Mouse (Mus musculus) stomach, embryonic 14.5 days (tissue): ENCODE measurements around the gene Tor2a. TPM values are rescaled to one million over a fixed set of nuclear protein-coding genes. Genes with fewer than 3 reads are reported as not detected.
A peak's percentile ranks its signal among the peaks of the same experiment; 100 is the strongest.

ENCODE experiments used
- ATAC-seq: fragments of 200-750 bp; cut with Nextera tagmentation; 2 replicates; pipeline ENCODE4 v1.8.0; 2017; ENCODE audit warnings: low read depth, moderate TSS enrichment; ENCODE audit not compliant: insufficient number of reproducible peaks, insufficient read depth, low FRiP score
- H3K27ac ChIP-seq: fragments of 300-500 bp; sonication (generic); 2 replicates; pipeline ENCODE4 v1.5.1; 2014; ENCODE audit warnings: mild to moderate bottlenecking, low read length, moderate library complexity, mixed read lengths
- H3K27me3 ChIP-seq: fragments of 300-500 bp; sonication (generic); 2 replicates; pipeline ENCODE4 v1.6.1; 2014; ENCODE audit warnings: low read length, control low read depth, mixed read lengths; ENCODE audit not compliant: control insufficient read depth, insufficient read depth
- H3K36me3 ChIP-seq: fragments of 300-500 bp; sonication (generic); 2 replicates; pipeline ENCODE4 v1.6.1; 2014; ENCODE audit warnings: mild to moderate bottlenecking, control low read depth, low read length, moderate library complexity, mixed read lengths; ENCODE audit not compliant: control insufficient read depth, insufficient read depth
- H3K4me1 ChIP-seq: fragments of 300-500 bp; sonication (generic); 2 replicates; pipeline ENCODE4 v1.6.1; 2014; ENCODE audit warnings: low read length, control low read depth, mixed read lengths; ENCODE audit not compliant: control insufficient read depth, insufficient read depth
- H3K4me2 ChIP-seq: fragments of 300-500 bp; sonication (generic); replicated peaks from 2 replicates; pipeline ENCODE4 v1.6.1; 2014; ENCODE audit warnings: low read depth, low read length, control low read depth
- H3K4me3 ChIP-seq: fragments of 300-500 bp; sonication (generic); 2 replicates; pipeline ENCODE4 v1.5.1; 2014; ENCODE audit warnings: low read depth, low read length, control low read depth
- H3K9ac ChIP-seq: fragments of 300-500 bp; sonication (generic); replicated peaks from 2 replicates; pipeline ENCODE4 v1.6.1; 2014; ENCODE audit warnings: low read depth, mild to moderate bottlenecking, control low read depth, low read length, moderate library complexity, mixed read lengths
- H3K9me3 ChIP-seq: fragments of 300-500 bp; sonication (generic); 2 replicates; pipeline ENCODE4 v1.6.1; 2016; ENCODE audit warnings: low read depth, low read length, control low read depth; ENCODE audit not compliant: control insufficient read depth
- WGBS: fragments of 180-500 bp; shearing (Covaris S2); extraction: QIAGEN DNeasy Blood & Tissue Kit; methylation state at CpG from one replicate; pipeline ENCODE4 v1.1.7; 2014; 5-methylcytosine and 5-hydroxymethylcytosine counted together
- polyA plus RNA-seq: library from polyadenylated mRNA; unstranded; fragments of >200 nt; fragmentation: Nextera tagmentation; extraction: Ambion mirVana; gene quantifications from 2 replicates; pipeline ENCODE4 v1.2.1, GENCODE M21; 2014

Tor2a gene
- polyA plus RNA-seq, 1 experiment from 2014 or later: 71.3 TPM

DNA sequence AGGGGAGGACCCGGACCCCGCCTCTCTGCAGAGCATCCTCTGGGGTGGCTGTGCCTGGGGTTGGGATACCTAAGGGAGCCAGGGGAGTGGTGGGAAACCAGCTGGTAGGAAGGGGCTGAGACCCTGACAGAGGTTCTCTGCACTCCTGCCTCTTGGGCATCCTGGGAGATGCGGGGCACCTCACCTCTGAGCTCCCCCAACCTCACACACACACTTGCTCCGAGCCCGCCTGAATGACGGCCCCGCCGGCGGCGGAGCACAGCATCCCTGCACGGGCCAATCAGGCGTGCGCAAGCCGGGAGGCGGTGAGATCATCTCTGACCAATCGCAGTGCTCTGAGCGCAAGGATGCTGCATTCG, 14.9 kb upstream of the Tor2a start:
- peaks cover 9% of the 10 kb centered on the region for H3K36me3 ChIP-seq
- 16% methylated on average over 18 of the region's 18 CpGs for WGBS
- no peak overlapping the region for H3K9ac ChIP-seq
- H3K4me3 ChIP-seq: peak overlapping the region; percentile 39
- peak overlapping the region; percentile 93; the same call in 1 of the 2 replicates for H3K4me2 ChIP-seq
- no peaks in the 10 kb centered on the region for H3K9me3 ChIP-seq
- ATAC-seq: no peak
- H3K27me3 ChIP-seq: 0 out of 2 replicates have a peak, but pooled peaks cover 14% of the 10 kb centered on the region
- no peak overlapping the region for H3K27ac ChIP-seq
- peaks cover 13% of the 10 kb centered on the region for H3K4me1 ChIP-seq

- Histone ChIP-seq H3K9me3 (no peaks in the 10 kb centered on the region), H3K4me1 (peaks cover 13% of the 10 kb centered on the region), H3K36me3 (peaks cover 17% of the 10 kb centered on the region), H3K9ac (no peak overlapping the region), H3K4me3 (no peak overlapping the region), H3K27ac (no peak overlapping the region), H3K27me3 (0 out of 2 replicates have a peak, but pooled peaks cover 14% of the 10 kb centered on the region), H3K4me2 (no peak overlapping the region)
- WGBS: 70% methylated on average over 15 of the region's 15 CpGs
- no peak for ATAC-seq
Measured at GRCm38 (mm10) chr2:32744272-32744982, 12.6 kb upstream of the Tor2a start.

DNA sequence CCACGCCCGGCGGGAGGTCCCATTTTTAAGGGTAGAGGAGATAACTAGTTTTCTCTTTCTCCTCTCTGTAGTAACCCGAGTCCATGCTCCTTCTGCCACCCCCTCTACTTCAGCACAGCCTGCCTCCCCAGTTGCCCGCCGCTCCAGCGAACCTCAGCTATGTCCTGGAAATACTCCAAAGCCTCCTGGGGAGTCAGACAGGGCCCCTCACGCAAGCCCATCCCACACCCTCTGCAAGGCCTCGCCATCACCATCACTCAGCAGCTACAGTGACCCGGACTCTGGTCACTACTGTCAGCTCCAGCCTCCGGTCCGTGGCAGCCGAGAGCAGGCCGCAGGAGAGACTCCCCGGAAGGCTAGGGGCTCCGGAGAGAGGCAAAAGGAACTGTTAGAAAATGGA, 8.0 kb upstream of the Tor2a start:
- H3K9me3 ChIP-seq: no peaks in the 10 kb centered on the region
- no peak overlapping the region for H3K27ac ChIP-seq
- H3K4me1 ChIP-seq: peaks cover 7% of the 10 kb centered on the region; the same call in 1 of the 2 replicates
- no peaks in the 10 kb centered on the region for H3K27me3 ChIP-seq
- H3K9ac ChIP-seq: no peak overlapping the region
- no peak overlapping the region for H3K4me3 ChIP-seq
- peaks cover 23% of the 10 kb centered on the region for H3K36me3 ChIP-seq
- H3K4me2 ChIP-seq: no peak overlapping the region
- ATAC-seq: no peak
- 92% methylated on average over 16 of the region's 16 CpGs for WGBS

GRCm38 (mm10) chr2:32750199-32750598, 6.8 kb upstream of the Tor2a start:
- H3K27ac ChIP-seq: no peak overlapping the region
- no peak for ATAC-seq
- H3K4me2 ChIP-seq: no peak overlapping the region
- 63% methylated on average over 7 of the region's 7 CpGs for WGBS
- no peak overlapping the region for H3K9ac ChIP-seq
- no peaks in the 10 kb centered on the region for H3K27me3 ChIP-seq
- H3K4me3 ChIP-seq: no peak overlapping the region
- H3K4me1 ChIP-seq: peaks cover 7% of the 10 kb centered on the region; the same call in 1 of the 2 replicates
- peaks cover 27% of the 10 kb centered on the region for H3K36me3 ChIP-seq
- H3K9me3 ChIP-seq: no peaks in the 10 kb centered on the region

DNA sequence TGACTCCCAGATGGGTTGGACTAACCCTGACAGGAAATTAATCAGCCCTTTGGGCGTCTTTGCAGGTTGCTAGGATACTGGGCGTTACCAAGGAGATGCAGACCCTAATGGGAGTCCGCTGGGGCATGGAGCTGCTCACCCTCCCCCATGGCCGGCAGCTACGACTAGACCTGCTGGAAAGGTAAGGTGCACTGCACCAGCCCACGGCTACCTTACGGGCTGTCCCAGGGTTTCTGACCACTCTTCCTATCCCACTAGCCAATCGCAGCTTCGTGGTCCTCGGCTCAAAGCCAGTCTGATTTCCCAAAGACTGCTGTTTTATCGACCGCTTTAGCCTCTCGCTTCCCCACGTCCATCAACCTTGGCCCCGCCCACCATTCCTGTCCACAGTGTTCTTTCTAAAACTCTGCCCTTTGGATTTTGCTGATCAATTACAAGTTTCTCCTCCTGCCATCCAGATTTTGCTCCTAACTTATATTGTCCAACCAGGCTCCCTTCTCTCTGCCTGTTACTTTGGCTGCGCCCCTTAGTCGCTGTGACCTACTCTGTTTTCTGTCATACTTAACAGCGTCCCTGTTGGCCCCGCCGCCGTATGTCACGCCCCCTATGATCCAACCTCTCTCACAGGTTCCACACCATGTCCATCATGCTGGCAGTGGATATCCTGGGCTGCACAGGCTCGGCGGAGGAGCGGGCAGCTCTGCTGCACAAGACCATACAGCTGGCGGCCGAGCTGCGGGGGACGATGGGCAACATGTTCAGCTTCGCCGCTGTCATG, 6.0 kb upstream of the Tor2a start:
- Histone ChIP-seq H3K4me1 (peaks cover 7% of the 10 kb centered on the region; the same call in 1 of the 2 replicates), H3K4me2 (peak overlapping the region; percentile 44), H3K9me3 (no peaks in the 10 kb centered on the region), H3K4me3 (peak overlapping the region; percentile 25), H3K27ac (0 out of 2 replicates have a peak overlapping the region, but pooled peaks have one; percentile 27), H3K9ac (no peak overlapping the region), H3K36me3 (peaks cover 22% of the 10 kb centered on the region), H3K27me3 (no peaks in the 10 kb centered on the region)
- 12% methylated on average over 31 of the region's 31 CpGs for WGBS
- peak; percentile 82 for ATAC-seq

DNA sequence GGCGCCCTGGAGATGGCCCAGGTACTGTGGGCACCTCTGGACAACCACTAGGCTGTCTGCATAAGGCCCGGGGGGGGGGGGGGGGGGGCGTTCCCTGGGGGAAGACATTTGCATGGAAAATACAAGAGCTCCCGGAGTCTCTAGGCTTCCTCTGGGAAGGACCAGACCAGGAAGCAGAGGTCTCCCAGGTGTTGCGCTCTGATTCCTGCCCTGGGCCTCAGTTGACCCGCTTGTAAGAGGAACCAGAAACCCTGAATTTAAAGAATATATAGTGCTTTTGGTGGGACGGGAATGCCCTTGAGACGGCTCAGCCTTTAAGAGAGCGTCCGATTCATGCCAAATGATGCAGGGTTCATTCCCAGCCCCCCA, 5.4 kb upstream of the Tor2a start:
- whole genome bisulfite sequencing: 23% methylated on average over 9 of the region's 10 CpGs
- no peak overlapping the region for H3K27ac ChIP-seq
- H3K4me2 ChIP-seq: peak overlapping the region; percentile 44
- no peak overlapping the region for H3K9ac ChIP-seq
- peak overlapping the region; percentile 25 for H3K4me3 ChIP-seq
- H3K4me1 ChIP-seq: peaks cover 7% of the 10 kb centered on the region; the same call in 1 of the 2 replicates
- H3K27me3 ChIP-seq: no peaks in the 10 kb centered on the region
- peaks cover 18% of the 10 kb centered on the region; the same call in 1 of the 2 replicates for H3K36me3 ChIP-seq
- no peaks in the 10 kb centered on the region for H3K9me3 ChIP-seq
- ATAC-seq: no peak

DNA sequence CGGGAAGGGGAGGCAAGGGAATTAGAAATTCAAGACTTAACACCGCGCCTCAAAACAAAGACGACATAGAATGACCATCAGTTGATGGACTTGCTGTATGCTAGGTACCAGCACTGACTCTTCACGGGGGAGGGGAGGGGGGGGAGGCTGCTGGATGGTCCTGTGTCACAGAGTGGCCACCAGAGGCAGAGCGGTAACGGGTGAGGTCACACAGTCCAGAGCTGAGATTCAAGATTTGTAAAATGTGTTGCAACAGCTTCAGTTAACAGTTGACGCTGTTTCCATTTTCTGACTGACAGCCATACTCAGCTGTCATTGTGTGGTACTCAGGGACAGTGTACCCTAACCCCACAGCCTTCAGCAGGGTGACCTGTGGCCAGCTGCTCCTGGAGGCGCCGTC, 4.9 kb upstream of the Tor2a start:
- H3K4me2 ChIP-seq: no peak overlapping the region
- H3K9me3 ChIP-seq: no peaks in the 10 kb centered on the region
- H3K27me3 ChIP-seq: no peaks in the 10 kb centered on the region
- H3K4me3 ChIP-seq: no peak overlapping the region
- no peak for ATAC-seq
- H3K4me1 ChIP-seq: peaks cover 7% of the 10 kb centered on the region; the same call in 1 of the 2 replicates
- no peak overlapping the region for H3K9ac ChIP-seq
- no peak overlapping the region for H3K27ac ChIP-seq
- peaks cover 18% of the 10 kb centered on the region; the same call in 1 of the 2 replicates for H3K36me3 ChIP-seq
- 66% methylated on average over 10 of the region's 10 CpGs for WGBS

DNA sequence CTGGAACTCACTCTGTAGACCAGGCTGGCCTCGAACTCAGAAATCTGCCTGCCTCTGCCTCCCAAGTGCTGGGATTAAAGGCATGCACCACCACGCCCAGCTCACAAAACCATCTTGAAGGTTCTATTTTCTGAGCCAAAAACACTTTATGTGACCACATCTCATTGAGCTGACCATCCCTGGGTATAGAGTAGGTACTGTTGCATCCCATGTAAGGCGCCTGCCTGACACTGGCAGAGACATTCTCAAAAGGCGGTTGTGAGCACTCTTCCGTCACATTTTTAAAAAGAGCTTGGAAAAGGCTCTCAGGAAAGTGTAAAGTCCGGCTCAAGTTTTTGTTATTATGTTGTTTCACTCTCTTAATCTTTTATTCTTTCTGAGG, 369 bp upstream of the Tor2a start:
- peaks cover 14% of the 10 kb centered on the region for H3K36me3 ChIP-seq
- no peak overlapping the region for H3K4me3 ChIP-seq
- H3K4me2 ChIP-seq: no peak overlapping the region
- H3K9ac ChIP-seq: no peak overlapping the region
- H3K27ac ChIP-seq: no peak overlapping the region
- H3K4me1 ChIP-seq: 0 out of 2 replicates have a peak, but pooled peaks cover 3% of the 10 kb centered on the region
- ATAC-seq: no peak
- H3K9me3 ChIP-seq: no peaks in the 10 kb centered on the region
- 37% methylated on average over 6 of the region's 6 CpGs for WGBS
- H3K27me3 ChIP-seq: no peaks in the 10 kb centered on the region
